Mouse (Mus musculus) megakaryocyte, embryonic 14.5 days (primary cell): ENCODE measurements around the gene Adcy4. TPM values are rescaled to one million over a fixed set of nuclear protein-coding genes. Genes with fewer than 3 reads are reported as not detected.

ENCODE experiments used
- H3K27me3 ChIP-seq: replicated peaks from 2 replicates; pipeline ENCODE3; 2012; ENCODE audit warnings: inconsistent platforms
- H3K36me3 ChIP-seq: replicated peaks from 2 replicates; pipeline ENCODE3; 2012; ENCODE audit warnings: low read length, inconsistent platforms, mixed read lengths
- H3K4me1 ChIP-seq: 2 replicates; pipeline ENCODE4 v1.6.1; 2012; ENCODE audit warnings: inconsistent platforms
- H3K4me3 ChIP-seq: replicated peaks from 2 replicates; pipeline ENCODE3; 2012; ENCODE audit warnings: moderate library complexity, mild to moderate bottlenecking, inconsistent platforms
- H3K9me3 ChIP-seq: 2 replicates; pipeline ENCODE4 v1.6.1; 2012; ENCODE audit warnings: inconsistent platforms
- FLI1 ChIP-seq: IDR thresholded peaks from 2 replicates; pipeline ENCODE4 v1.6.1; 2012; ENCODE audit warnings: low read length, inconsistent platforms, mixed read lengths
- GATA1 ChIP-seq: IDR thresholded peaks from 3 replicates; pipeline ENCODE4 v1.6.1; 2012; ENCODE audit warnings: mixed read lengths, low read length, inconsistent platforms, borderline replicate concordance
- polyA plus RNA-seq: library from polyadenylated mRNA; stranded (reverse); fragments of >175 nt; gene quantifications from 2 replicates; pipeline ENCODE4 v1.2.3, GENCODE M21; 2012; ENCODE audit warnings: low replicate concordance; ENCODE audit not compliant: insufficient read depth

Gene Adcy4
- polyA plus RNA-seq, 1 experiment: not detected

GRCm38 (mm10) chr14:55822991-55823762 is 39.3 kb upstream of the Adcy4 start, which contains the start of gene Nfatc4:
Gene Nfatc4, plus strand, starts transcription at chr14:55823144.
- TF ChIP-seq GATA1 (no peak), FLI1 (no peak)
- Histone ChIP-seq H3K4me1 (peaks cover 26% of the 10 kb centered on the region), H3K9me3 (no peaks in the 10 kb centered on the region), H3K36me3 (no peaks in the 10 kb centered on the region), H3K4me3 (peak within 1 kb of the TSS; percentile 87), H3K27me3 (peaks cover 58% of the 10 kb centered on the region)

- no peak for TF ChIP-seq GATA1
- TF ChIP-seq FLI1: no peak
- Histone ChIP-seq H3K4me3 (peak overlapping the region; percentile 87), H3K9me3 (no peaks in the 10 kb centered on the region), H3K27me3 (peaks cover 51% of the 10 kb centered on the region), H3K36me3 (no peaks in the 10 kb centered on the region), H3K4me1 (peaks cover 26% of the 10 kb centered on the region)
These were observed 38.6 kb upstream of the Adcy4 start for GRCm38 (mm10) chr14:55822435-55822990.

- no peaks in the 10 kb centered on the region for H3K9me3 ChIP-seq
- H3K4me1 ChIP-seq: peaks cover 27% of the 10 kb centered on the region
- peaks cover 33% of the 10 kb centered on the region for H3K27me3 ChIP-seq
- H3K4me3 ChIP-seq: no peak overlapping the region
- TF ChIP-seq GATA1 (no peak), FLI1 (no peak)
- no peaks in the 10 kb centered on the region for H3K36me3 ChIP-seq
These were observed 36.7 kb upstream of the Adcy4 start for GRCm38 (mm10) chr14:55820576-55820975.

- TF ChIP-seq GATA1 (no peak), FLI1 (no peak)
- peaks cover 25% of the 10 kb centered on the region for H3K4me1 ChIP-seq
- no peaks in the 10 kb centered on the region for H3K36me3 ChIP-seq
- H3K27me3 ChIP-seq: peaks cover 29% of the 10 kb centered on the region
- no peaks in the 10 kb centered on the region for H3K9me3 ChIP-seq
- H3K4me3 ChIP-seq: no peak overlapping the region
These were observed 36.0 kb upstream of the Adcy4 start for GRCm38 (mm10) chr14:55819845-55820405.

- Histone ChIP-seq H3K9me3 (no peaks in the 10 kb centered on the region), H3K4me1 (peaks cover 5% of the 10 kb centered on the region), H3K4me3 (peak overlapping the region; percentile 87), H3K36me3 (no peaks in the 10 kb centered on the region), H3K27me3 (peaks cover 16% of the 10 kb centered on the region)
- TF ChIP-seq GATA1 (no peak), FLI1 (no peak)
These were observed 31.4 kb upstream of the Adcy4 start for GRCm38 (mm10) chr14:55815310-55815751.

- Histone ChIP-seq H3K4me1 (peaks cover 5% of the 10 kb centered on the region), H3K36me3 (no peaks in the 10 kb centered on the region), H3K9me3 (no peaks in the 10 kb centered on the region), H3K4me3 (peak overlapping the region; percentile 87), H3K27me3 (peaks cover 16% of the 10 kb centered on the region)
- TF ChIP-seq FLI1 (no peak), GATA1 (no peak)
These were observed 31.0 kb upstream of the Adcy4 start for GRCm38 (mm10) chr14:55814885-55815284.

- Histone ChIP-seq H3K4me1 (peaks cover 22% of the 10 kb centered on the region), H3K4me3 (peak overlapping the region; percentile 62), H3K36me3 (no peaks in the 10 kb centered on the region), H3K9me3 (no peaks in the 10 kb centered on the region), H3K27me3 (no peaks in the 10 kb centered on the region)
- TF ChIP-seq FLI1: no peak
- TF ChIP-seq GATA1: no peak; the same call in 2 of the 3 replicates
These were observed 11.7 kb upstream of the Adcy4 start for GRCm38 (mm10) chr14:55795380-55796163.

- Histone ChIP-seq H3K4me1 (peaks cover 23% of the 10 kb centered on the region), H3K4me3 (no peak overlapping the region), H3K27me3 (no peaks in the 10 kb centered on the region), H3K36me3 (no peaks in the 10 kb centered on the region), H3K9me3 (no peaks in the 10 kb centered on the region)
- TF ChIP-seq FLI1 (no peak), GATA1 (no peak)
These were observed 10.1 kb upstream of the Adcy4 start for GRCm38 (mm10) chr14:55793946-55794345.

- no peak overlapping the region for H3K4me3 ChIP-seq
- no peaks in the 10 kb centered on the region for H3K9me3 ChIP-seq
- TF ChIP-seq FLI1 (no peak), GATA1 (no peak)
- H3K4me1 ChIP-seq: peaks cover 28% of the 10 kb centered on the region
- no peaks in the 10 kb centered on the region for H3K36me3 ChIP-seq
- H3K27me3 ChIP-seq: no peaks in the 10 kb centered on the region
These were observed 9.6 kb upstream of the Adcy4 start for GRCm38 (mm10) chr14:55793461-55793860.
